33 mouse cellular contexts compared by ENCODE assay signal in the genomic region with DNA sequence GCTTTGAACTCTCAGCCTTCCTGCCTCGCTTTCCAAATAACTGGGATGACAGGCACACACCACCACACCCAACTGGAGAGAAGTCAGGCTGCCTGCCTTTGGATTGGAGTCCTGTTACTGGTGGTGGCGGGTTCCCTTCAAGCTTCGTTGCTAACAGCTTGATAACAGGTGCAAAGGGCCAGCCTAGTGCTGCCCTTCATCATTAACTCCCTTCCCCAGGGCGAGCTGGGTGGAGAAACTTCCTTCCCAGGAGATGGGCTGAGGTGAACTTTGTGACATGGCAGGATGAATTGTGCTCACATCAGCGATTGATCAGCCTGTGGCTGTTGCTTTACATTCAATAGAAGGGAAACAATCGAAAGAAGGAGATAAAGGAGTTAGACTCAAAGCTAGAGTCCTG. TPM values are rescaled to one million over a fixed set of nuclear protein-coding genes. Genes with fewer than 3 reads are reported as not detected.
"Had no signal": no experiment of that assay in that cellular context is flagged by ENCODE, and none has a peak within 500 bp of the region (broad histone marks: within the 10 kb centered on the region; RNA-seq: fewer than 3 reads in every experiment).

No protein-coding gene starts in this region.

- H3K4me2 ChIP-seq: heart, embryonic 12.5 days; hindbrain, embryonic 12.5 days; hindbrain, embryonic 14.5 days; kidney, embryonic 15.5 days; limb, embryonic 12.5 days; liver, embryonic 11.5 days; liver, embryonic 13.5 days; liver, embryonic 15.5 days had no signal

- H3K27me3 ChIP-seq: kidney, embryonic 15.5 days; liver, embryonic 13.5 days; liver, embryonic 15.5 days had no signal

- H3K4me3 ChIP-seq: heart, embryonic 10.5 days; heart, embryonic 12.5 days; hindbrain, embryonic 10.5 days; hindbrain, embryonic 12.5 days; kidney, embryonic 15.5 days; layer of hippocampus, adult 2 months; limb, embryonic 10.5 days; limb, embryonic 12.5 days; liver, embryonic 13.5 days; liver, embryonic 15.5 days had no signal

- H3K9ac ChIP-seq: heart, embryonic 12.5 days; hindbrain, embryonic 12.5 days; hindbrain, embryonic 14.5 days; kidney, embryonic 15.5 days; limb, embryonic 12.5 days; liver, embryonic 13.5 days; liver, embryonic 15.5 days had no signal

- DNase-seq: gastrocnemius, postnatal 10 days; gastrocnemius, postnatal 25 days; heart, adult 18-20 months; heart, postnatal 10 days; heart, postnatal 4 days; kidney, adult 11 months; kidney, adult 2 months; kidney, adult 9 months; kidney, postnatal 14 days; kidney, postnatal 36 days; layer of hippocampus, postnatal 36 days; liver; liver, embryonic 13.5 days had no signal

- H3K27ac ChIP-seq: heart, embryonic 10.5 days; hindbrain, embryonic 10.5 days; hindbrain, embryonic 12.5 days; hindbrain, embryonic 14.5 days; kidney, embryonic 15.5 days; kidney, postnatal 0 days; layer of hippocampus, adult 2 months; limb, embryonic 10.5 days; limb, embryonic 12.5 days; liver, embryonic 13.5 days; liver, embryonic 15.5 days had no signal

- H3K4me1 ChIP-seq: heart, embryonic 10.5 days; heart, embryonic 12.5 days; hindbrain, embryonic 10.5 days; hindbrain, embryonic 12.5 days; limb, embryonic 10.5 days; limb, embryonic 12.5 days had no signal

- ATAC-seq: hindbrain, embryonic 16.5 days; inflammation-experienced regulatory T-cells, adult 6 months had no signal

- H3K9me3 ChIP-seq: heart, embryonic 10.5 days; heart, embryonic 12.5 days; hindbrain, embryonic 10.5 days; hindbrain, embryonic 12.5 days; kidney, embryonic 15.5 days; limb, embryonic 10.5 days; limb, embryonic 12.5 days; liver, embryonic 13.5 days; liver, embryonic 15.5 days had no signal

- H3K36me3 ChIP-seq: heart, embryonic 10.5 days; heart, embryonic 12.5 days; hindbrain, embryonic 10.5 days; hindbrain, embryonic 12.5 days; kidney, embryonic 15.5 days; limb, embryonic 10.5 days; limb, embryonic 12.5 days; liver, embryonic 13.5 days; liver, embryonic 15.5 days had no signal

RNA-seq across cellular contexts. Expression of a gene that starts 3.6 kb away (rescaled TPM):
- total RNA-seq: gastrocnemius, adult 18-20 months; gastrocnemius, postnatal 25 days; granulocyte monocyte progenitor cell, adult 5-6 weeks; heart, adult 18-20 months; heart, adult 8-10 months; heart, postnatal 10 days; heart, postnatal 25 days; heart, postnatal 4 days had no signal
- polyA plus RNA-seq: heart, embryonic 14.5 days; hindbrain, embryonic 12.5 days; inflammation-experienced regulatory T-cells, adult 6 months; limb, embryonic 10.5 days had no signal

RNA-seq across cellular contexts. Expression of a gene that starts 44.8 kb away (rescaled TPM):
- total RNA-seq: gastrocnemius, adult 18-20 months; gastrocnemius, postnatal 25 days; granulocyte monocyte progenitor cell, adult 5-6 weeks; heart, adult 18-20 months; heart, postnatal 25 days had no signal
- polyA plus RNA-seq: heart, embryonic 16.5 days; inflammation-experienced regulatory T-cells, adult 6 months had no signal
